Mouse (Mus musculus): Measurements from ENCODE around the gene Igfbp1. TPM values are rescaled to one million over a fixed set of nuclear protein-coding genes. Genes with fewer than 3 reads are reported as not detected.
"Not testable (repeated sequence)": the region's sequence is repeated elsewhere in the genome, so short reads cannot be mapped to it uniquely, and the experiment has no call there.

Gene Igfbp1
- polyA plus RNA-seq, 1 experiment from 2014 or later, result 1,767 TPM

DNA sequence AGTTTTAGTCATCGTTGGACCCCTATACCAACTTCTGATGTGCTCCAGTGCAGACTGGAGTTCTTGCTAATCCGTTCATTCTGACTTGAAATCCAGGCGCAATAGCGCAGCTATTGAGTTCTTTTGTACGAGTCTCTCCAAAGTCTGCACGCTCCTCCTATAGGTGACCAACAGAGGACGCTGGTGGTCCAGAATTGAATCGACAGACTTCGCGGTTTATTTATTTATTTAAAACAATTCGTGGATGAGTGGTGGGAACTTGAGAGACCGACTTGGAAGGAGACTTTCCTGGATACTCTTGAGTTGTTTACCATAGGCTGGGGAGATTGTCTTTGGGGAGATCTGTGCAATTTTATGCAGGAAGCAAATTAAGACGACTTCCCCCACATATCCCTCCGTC, 17.2 kb downstream of the Igfbp1 start:
- DNase-seq, result no peak
- Histone ChIP-seq H3K4me1 (ENCODE audit: insufficient read depth) (no peaks in the 10 kb centered on the region), H3K36me3 (replicated peaks; ENCODE audit: insufficient read depth, low read length) (no peaks in the 10 kb centered on the region), H3K27ac (ENCODE audit: low read depth) (no peak overlapping the region), H3K4me2 (ENCODE audit: low read depth, low read length) (no peak overlapping the region), H3K9me3 (ENCODE audit: low read length) (no peaks in the 10 kb centered on the region), H3K9ac (replicated peaks) (no peak overlapping the region), H3K27me3 (ENCODE audit: insufficient read depth, low read length) (peaks cover 39% of the 10 kb centered on the region), H3K4me3 (ENCODE audit: low read depth, low read length) (no peak overlapping the region)
- no peak for ATAC-seq
- WGBS (ENCODE audit: insufficient replicate concordance), result 5% methylated on average over 14 of the region's 14 CpGs
- no peak for TF ChIP-seq EP300 (IDR thresholded peaks at IDR 0.05; ENCODE audit: low read depth)
- peak; percentile 58 for TF ChIP-seq CTCF (IDR thresholded peaks at IDR 0.05; ENCODE audit: low read depth)

- Histone ChIP-seq H3K4me1 (ENCODE audit: insufficient read depth) (no peaks in the 10 kb centered on the region), H3K9me3 (ENCODE audit: low read length) (no peaks in the 10 kb centered on the region), H3K27me3 (ENCODE audit: insufficient read depth, low read length) (peaks cover 39% of the 10 kb centered on the region), H3K36me3 (replicated peaks; ENCODE audit: insufficient read depth, low read length) (no peaks in the 10 kb centered on the region), H3K4me2 (ENCODE audit: low read depth, low read length) (no peak overlapping the region), H3K9ac (replicated peaks) (no peak overlapping the region), H3K27ac (ENCODE audit: low read depth) (no peak overlapping the region), H3K4me3 (ENCODE audit: low read depth, low read length) (no peak overlapping the region)
- 12% methylated on average over 8 of the region's 8 CpGs for WGBS (ENCODE audit: insufficient replicate concordance)
- DNase-seq (peak; percentile 54), ATAC-seq (no peak)
- no peak for TF ChIP-seq EP300 (IDR thresholded peaks at IDR 0.05; ENCODE audit: low read depth)
- peak; percentile 64 for TF ChIP-seq CTCF (IDR thresholded peaks at IDR 0.05; ENCODE audit: low read depth)
Measured at GRCm38 (mm10) chr11:7215703-7216102, 18.1 kb downstream of the Igfbp1 start.

DNA sequence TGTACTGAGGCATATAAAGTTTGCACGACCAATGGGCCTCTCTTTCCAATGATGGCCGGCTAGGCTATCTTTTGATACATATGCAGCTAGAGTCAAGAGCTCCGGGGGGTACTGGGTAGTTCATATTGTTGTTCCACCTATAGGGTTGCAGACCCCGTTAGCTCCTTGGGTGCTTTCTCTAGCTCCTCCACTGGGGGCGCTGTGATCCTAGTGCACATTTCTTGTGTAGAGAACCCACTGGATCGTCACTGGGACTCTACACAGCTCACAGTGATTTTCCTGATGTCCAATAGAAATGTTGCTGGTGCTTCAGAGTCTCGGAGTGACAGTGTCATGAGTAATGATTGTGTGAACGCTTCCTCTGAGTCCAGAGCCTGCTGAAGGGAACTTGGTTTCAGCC, 24.2 kb downstream of the Igfbp1 start:
- not testable (repeated sequence) for H3K4me1 ChIP-seq (ENCODE audit: insufficient read depth); H3K9ac ChIP-seq (replicated peaks); ATAC-seq; H3K27ac ChIP-seq (ENCODE audit: low read depth); H3K27me3 ChIP-seq (ENCODE audit: insufficient read depth, low read length); H3K9me3 ChIP-seq (ENCODE audit: low read length); H3K4me3 ChIP-seq (ENCODE audit: low read depth, low read length); H3K4me2 ChIP-seq (ENCODE audit: low read depth, low read length); H3K36me3 ChIP-seq (replicated peaks; ENCODE audit: insufficient read depth, low read length); DNase-seq
- peak; percentile 31 for TF ChIP-seq CTCF (IDR thresholded peaks at IDR 0.05; ENCODE audit: low read depth)
- WGBS (ENCODE audit: insufficient replicate concordance), result 66% methylated on average over 8 of the region's 8 CpGs

DNA sequence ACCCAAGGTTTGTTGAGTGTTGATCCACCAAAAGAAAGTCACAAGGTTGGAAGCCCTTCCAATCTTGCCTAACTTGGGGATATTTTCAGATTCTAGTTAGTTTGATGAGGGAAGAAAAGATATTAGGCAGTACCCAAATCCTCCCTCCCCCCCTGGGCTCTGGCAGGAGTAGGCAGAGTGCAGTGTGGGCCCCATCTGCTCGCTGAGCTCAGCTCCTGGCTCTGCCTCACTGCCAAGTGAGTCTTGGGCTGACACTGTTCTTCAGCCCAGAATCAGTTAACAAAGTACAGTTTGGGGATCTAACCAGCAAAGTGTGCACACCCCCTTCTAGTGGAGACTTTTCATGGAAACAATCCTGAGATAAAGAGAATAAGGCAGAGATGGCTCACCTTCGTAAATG, 28.6 kb downstream of the Igfbp1 start:
- H3K27ac ChIP-seq (ENCODE audit: low read depth), result no peak overlapping the region
- WGBS (ENCODE audit: insufficient replicate concordance), result 72% methylated on average over 2 of the region's 2 CpGs

GRCm38 (mm10) chr11:7226810-7227550, 29.4 kb downstream of the Igfbp1 start:
- no peaks in the 10 kb centered on the region for H3K36me3 ChIP-seq (replicated peaks; ENCODE audit: insufficient read depth, low read length)
- no peak overlapping the region for H3K9ac ChIP-seq (replicated peaks)
- no peak overlapping the region for H3K4me2 ChIP-seq (ENCODE audit: low read depth, low read length)
- TF ChIP-seq CTCF (IDR thresholded peaks at IDR 0.05; ENCODE audit: low read depth), result no peak
- TF ChIP-seq EP300 (IDR thresholded peaks at IDR 0.05; ENCODE audit: low read depth), result no peak
- H3K4me3 ChIP-seq (ENCODE audit: low read depth, low read length), result no peak overlapping the region
- 75% methylated on average over 7 of the region's 7 CpGs for WGBS (ENCODE audit: insufficient replicate concordance)
- DNase-seq (no peak), ATAC-seq (no peak)
- no peaks in the 10 kb centered on the region for H3K9me3 ChIP-seq (ENCODE audit: low read length)
- no peaks in the 10 kb centered on the region for H3K4me1 ChIP-seq (ENCODE audit: insufficient read depth)
- H3K27ac ChIP-seq (ENCODE audit: low read depth), result no peak overlapping the region
- H3K27me3 ChIP-seq (ENCODE audit: insufficient read depth, low read length), result no peaks in the 10 kb centered on the region

More for the DNA sequence above, 28.6 kb downstream of the Igfbp1 start:
- H3K27me3 ChIP-seq (ENCODE audit: insufficient read depth, low read length), result no peaks in the 10 kb centered on the region
- DNase-seq, result no peak
- H3K4me1 ChIP-seq (ENCODE audit: insufficient read depth), result no peaks in the 10 kb centered on the region
- no peaks in the 10 kb centered on the region for H3K36me3 ChIP-seq (replicated peaks; ENCODE audit: insufficient read depth, low read length)
- no peak overlapping the region for H3K9ac ChIP-seq (replicated peaks)
- no peak overlapping the region for H3K4me2 ChIP-seq (ENCODE audit: low read depth, low read length)
- TF ChIP-seq EP300 (IDR thresholded peaks at IDR 0.05; ENCODE audit: low read depth) (no peak), CTCF (IDR thresholded peaks at IDR 0.05; ENCODE audit: low read depth) (no peak)
- H3K4me3 ChIP-seq (ENCODE audit: low read depth, low read length), result no peak overlapping the region
- H3K9me3 ChIP-seq (ENCODE audit: low read length), result no peaks in the 10 kb centered on the region
- ATAC-seq, result no peak

DNA sequence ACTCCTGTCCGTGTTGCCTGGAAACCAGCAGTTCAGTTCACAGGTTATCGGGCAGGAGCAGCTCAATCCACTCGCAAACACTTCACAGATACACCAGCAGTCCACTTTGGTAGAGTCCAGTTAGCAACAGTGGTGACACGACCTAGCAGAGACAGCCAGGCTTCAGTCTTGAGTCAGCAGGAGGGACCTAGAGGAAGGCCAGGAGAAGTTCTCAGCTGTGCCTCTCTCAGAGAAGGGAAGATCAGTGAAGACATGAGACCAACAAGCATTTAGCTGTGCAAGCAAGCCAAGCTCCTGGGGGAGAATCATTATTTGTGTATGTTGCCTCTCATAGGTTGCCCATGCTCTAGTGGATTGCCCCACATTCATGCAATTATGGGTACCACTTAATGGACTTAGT, 30.5 kb downstream of the Igfbp1 start:
- H3K9ac ChIP-seq (replicated peaks), result no peak overlapping the region
- ATAC-seq, result no peak
- no peak overlapping the region for H3K27ac ChIP-seq (ENCODE audit: low read depth)
- H3K9me3 ChIP-seq (ENCODE audit: low read length), result no peaks in the 10 kb centered on the region
- no peaks in the 10 kb centered on the region for H3K4me1 ChIP-seq (ENCODE audit: insufficient read depth)
- 74% methylated on average over 4 of the region's 4 CpGs for WGBS (ENCODE audit: insufficient replicate concordance)
- no peak for DNase-seq
- H3K27me3 ChIP-seq (ENCODE audit: insufficient read depth, low read length), result no peaks in the 10 kb centered on the region
- H3K4me3 ChIP-seq (ENCODE audit: low read depth, low read length), result no peak overlapping the region
- TF ChIP-seq CTCF (IDR thresholded peaks at IDR 0.05; ENCODE audit: low read depth), result no peak
- H3K4me2 ChIP-seq (ENCODE audit: low read depth, low read length), result no peak overlapping the region
- H3K36me3 ChIP-seq (replicated peaks; ENCODE audit: insufficient read depth, low read length), result no peaks in the 10 kb centered on the region

Data from liver, postnatal 0 days (tissue).